Mouse (Mus musculus) testis, postnatal 14 days (tissue): ENCODE results near the gene Eaf2.
A peak's percentile ranks its signal among the peaks of the same experiment; 100 is the strongest.
"Not testable (repeated sequence)": the region's sequence is repeated elsewhere in the genome, so short reads cannot be mapped to it uniquely, and the experiment has no call there.

Experiments used
- DNase-seq: peaks from one replicate; pipeline ENCODE4 v3.0.0; 2021; ENCODE audit warnings: low spot score

Eaf2 gene

GRCm38 (mm10) chr16:36846894-36847293, 27.9 kb downstream of the Eaf2 start:
- not testable (repeated sequence) for DNase-seq

GRCm38 (mm10) chr16:36828820-36829219, 46.0 kb downstream of the Eaf2 start:
- no peak for DNase-seq

GRCm38 (mm10) chr16:36828054-36828786, 46.6 kb downstream of the Eaf2 start, which contains the start of gene Iqcb1:
Gene Iqcb1 (plus strand): TSS chr16:36828385.
- peak; percentile 91 for DNase-seq

GRCm38 (mm10) chr16:36827611-36828053, 47.2 kb downstream of the Eaf2 start:
- no peak for DNase-seq

GRCm38 (mm10) chr16:36821474-36821873, 53.3 kb downstream of the Eaf2 start:
- no peak for DNase-seq

- DNase-seq = no peak
These were observed 54.1 kb downstream of the Eaf2 start for GRCm38 (mm10) chr16:36820747-36821146.

GRCm38 (mm10) chr16:36820016-36820415, 54.8 kb downstream of the Eaf2 start:
- DNase-seq = no peak

- DNase-seq = peak; percentile 54
These were observed 57.4 kb downstream of the Eaf2 start for GRCm38 (mm10) chr16:36817321-36817926.

GRCm38 (mm10) chr16:36816916-36817315, 57.9 kb downstream of the Eaf2 start:
- DNase-seq = no peak

GRCm38 (mm10) chr16:36813680-36814079, 61.1 kb downstream of the Eaf2 start:
- DNase-seq = no peak

GRCm38 (mm10) chr16:36808616-36809015, 66.2 kb downstream of the Eaf2 start:
- DNase-seq = no peak

- no peak for DNase-seq
These were observed 72.4 kb downstream of the Eaf2 start for GRCm38 (mm10) chr16:36802361-36802760.

- no peak for DNase-seq
These were observed 76.5 kb downstream of the Eaf2 start for GRCm38 (mm10) chr16:36798334-36798733.

- no peak for DNase-seq
These were observed 79.8 kb downstream of the Eaf2 start for GRCm38 (mm10) chr16:36794976-36795375.

GRCm38 (mm10) chr16:36790166-36790565, 84.6 kb downstream of the Eaf2 start:
- no peak for DNase-seq

- no peak for DNase-seq
These were observed 88.3 kb downstream of the Eaf2 start for GRCm38 (mm10) chr16:36786466-36786865.

GRCm38 (mm10) chr16:36784594-36785313, 90.0 kb downstream of the Eaf2 start, which contains the start of gene Slc15a2:
Gene Slc15a2 (minus strand): TSS chr16:36784962.
- peak; percentile 5 for DNase-seq

GRCm38 (mm10) chr16:36784146-36784545, 90.7 kb downstream of the Eaf2 start:
- no peak for DNase-seq

GRCm38 (mm10) chr16:36775658-36776057, 99.1 kb downstream of the Eaf2 start:
- no peak for DNase-seq

- no peak for DNase-seq
These were observed 101.8 kb downstream of the Eaf2 start for GRCm38 (mm10) chr16:36772996-36773395.

GRCm38 (mm10) chr16:36771703-36772102, 103.1 kb downstream of the Eaf2 start:
- no peak for DNase-seq

- no peak for DNase-seq
These were observed 103.6 kb downstream of the Eaf2 start for GRCm38 (mm10) chr16:36771244-36771643.

- DNase-seq = no peak
These were observed 104.0 kb downstream of the Eaf2 start for GRCm38 (mm10) chr16:36770830-36771229.
